Mouse (Mus musculus): ENCODE data around the gene Cisd3.

Cisd3 gene

DNA sequence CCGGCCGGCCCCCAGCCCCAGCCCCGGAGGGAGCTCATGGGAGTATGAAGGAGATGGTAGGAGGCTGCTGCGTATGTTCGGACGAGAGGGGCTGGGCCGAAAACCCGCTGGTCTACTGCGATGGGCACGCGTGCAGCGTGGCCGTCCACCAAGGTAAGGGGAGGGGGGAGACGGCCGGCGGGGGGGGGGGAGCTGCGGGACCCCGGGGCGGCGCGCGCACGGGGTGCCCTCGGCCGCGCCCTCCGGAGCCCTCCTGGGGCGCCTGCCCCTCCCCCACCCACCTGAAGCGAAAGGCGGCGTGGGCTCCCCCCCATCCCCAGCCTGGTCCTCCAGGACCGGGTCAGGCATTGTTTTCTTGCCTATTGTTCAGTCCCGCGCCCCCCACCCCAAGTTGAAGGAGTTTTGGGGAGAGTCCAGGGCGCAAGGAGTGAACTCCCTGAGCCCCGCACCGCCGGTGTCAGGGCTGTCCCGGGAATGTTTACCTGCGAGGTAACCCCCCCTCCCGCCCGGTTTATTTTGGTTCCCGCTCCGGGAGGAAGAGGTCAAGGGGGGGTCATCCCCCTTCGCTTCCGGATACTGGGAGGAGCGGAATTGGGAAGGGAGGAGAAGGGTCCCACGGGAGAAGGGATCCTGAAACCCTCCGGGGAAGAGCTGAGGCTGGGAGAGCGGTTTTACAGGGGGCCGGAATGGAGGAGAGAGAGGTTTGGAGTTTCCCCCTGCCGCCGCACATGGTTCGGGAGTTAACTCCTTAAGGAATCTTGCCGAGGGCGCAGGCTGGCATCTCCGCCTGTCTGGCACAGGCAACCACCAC lies 21.9 kb upstream of the Cisd3 start:
- peak; percentile 50 for DNase-seq

DNA sequence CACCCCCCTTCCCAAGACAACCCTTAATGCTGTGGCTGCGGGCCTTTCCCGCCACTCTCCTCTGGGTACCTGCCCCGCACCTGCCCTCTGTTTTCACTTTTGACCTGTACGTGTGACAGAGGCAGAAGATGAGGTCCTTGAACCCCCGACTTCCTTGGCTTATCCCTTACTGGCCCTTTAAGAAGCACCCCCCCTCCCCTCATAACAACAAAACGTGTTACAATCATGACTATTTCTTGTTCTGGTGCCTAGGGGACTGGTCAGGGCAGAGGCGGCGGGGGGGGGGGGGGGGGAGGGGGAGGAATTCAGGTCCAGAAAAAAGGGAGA lies 21.3 kb upstream of the Cisd3 start:
- DNase-seq = peak; percentile 33

DNA sequence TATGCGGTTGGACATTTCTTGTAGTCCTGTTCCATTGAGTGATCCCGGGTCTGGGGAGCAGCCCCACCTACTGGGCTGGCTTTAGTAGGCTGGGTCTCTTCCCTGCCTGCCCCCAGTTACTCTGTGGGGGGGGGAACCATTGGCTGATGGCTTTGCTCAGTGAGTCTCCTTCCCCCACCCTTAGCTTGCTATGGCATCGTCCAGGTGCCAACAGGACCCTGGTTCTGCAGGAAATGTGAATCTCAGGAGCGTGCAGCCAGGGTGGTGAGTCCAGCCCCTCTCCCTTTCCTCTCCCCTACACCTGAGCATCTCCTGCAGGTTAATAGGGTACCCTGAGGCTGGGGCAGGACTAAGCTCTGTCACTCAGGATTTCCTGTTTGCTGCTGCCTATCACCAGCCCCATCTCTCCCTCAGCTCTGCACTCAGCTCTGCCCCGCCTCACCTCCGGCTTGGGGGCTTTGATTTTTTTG lies 20.8 kb upstream of the Cisd3 start:
- DNase-seq = peak; percentile 59

DNA sequence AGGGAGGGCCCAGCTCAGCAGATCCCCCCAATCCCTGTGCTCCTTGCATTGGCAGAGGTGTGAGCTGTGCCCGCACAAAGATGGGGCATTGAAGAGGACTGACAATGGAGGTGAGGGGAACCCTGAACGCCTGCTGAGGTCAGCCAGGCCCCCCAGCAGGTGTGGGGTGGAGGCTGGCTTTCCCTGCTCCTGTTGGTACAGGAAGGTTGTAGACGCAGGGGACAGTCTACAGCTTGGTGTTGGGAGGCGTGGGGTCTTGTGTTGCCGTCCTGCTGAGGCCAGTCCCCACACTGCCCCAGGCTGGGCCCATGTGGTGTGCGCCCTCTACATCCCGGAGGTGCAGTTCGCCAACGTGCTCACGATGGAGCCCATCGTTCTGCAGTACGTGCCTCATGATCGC lies 20.2 kb upstream of the Cisd3 start:
- no peak for DNase-seq

DNA sequence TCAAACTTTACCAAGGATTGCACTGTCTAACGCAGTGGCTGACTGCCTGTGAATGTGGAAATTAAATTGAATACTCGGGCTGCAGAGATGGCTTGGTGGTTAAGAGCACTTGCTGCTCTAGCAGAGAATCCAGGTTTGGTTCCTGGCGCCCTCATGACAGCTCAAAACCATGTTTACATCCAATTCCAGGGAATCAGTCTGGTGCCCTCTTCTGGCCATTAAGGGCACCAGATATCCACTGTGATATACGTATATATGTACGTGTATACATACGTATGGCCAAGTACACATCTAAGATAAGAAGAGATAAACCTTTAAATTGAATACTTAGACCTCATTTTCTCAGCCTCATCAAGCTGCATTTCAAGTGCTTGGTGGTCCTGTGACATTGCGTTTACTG lies 19.4 kb upstream of the Cisd3 start:
- DNase-seq = no peak

DNA sequence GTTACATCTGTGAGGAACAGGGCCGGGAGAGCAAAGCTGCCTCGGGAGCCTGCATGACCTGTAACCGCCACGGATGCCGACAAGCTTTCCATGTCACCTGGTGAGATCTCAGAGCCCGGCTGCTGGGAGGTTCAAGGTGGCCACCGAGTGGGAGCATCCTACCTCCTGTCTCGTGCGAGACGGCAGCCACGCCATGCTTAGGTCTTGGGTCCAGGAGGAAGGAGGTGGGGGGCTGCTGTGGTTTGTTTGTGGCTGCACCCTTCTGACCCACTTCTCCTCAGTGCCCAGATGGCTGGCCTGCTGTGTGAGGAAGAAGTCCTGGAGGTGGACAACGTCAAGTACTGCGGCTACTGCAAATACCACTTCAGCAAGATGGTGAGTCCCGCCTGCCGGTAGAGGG lies 18.8 kb upstream of the Cisd3 start:
- no peak for DNase-seq

DNA sequence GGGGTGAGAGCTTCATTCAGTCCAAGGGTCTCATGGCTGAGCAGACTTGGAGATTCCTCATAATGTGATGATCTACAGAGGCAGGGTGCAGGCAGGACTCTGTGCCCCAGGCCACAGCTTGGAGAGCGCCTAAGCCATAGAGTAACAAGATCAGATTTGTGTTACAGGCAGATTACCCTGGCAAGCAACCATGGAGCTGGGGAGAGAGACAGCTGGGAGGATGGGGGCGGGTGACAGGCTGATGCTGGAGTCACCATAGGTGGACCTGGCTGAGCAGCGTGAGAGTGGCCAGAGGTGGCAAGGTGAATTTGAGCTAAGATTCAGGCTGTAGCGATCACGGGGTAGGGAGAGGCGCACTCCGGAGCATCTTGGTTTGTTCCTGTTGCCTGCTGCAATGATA lies 17.5 kb upstream of the Cisd3 start:
- no peak for DNase-seq

DNA sequence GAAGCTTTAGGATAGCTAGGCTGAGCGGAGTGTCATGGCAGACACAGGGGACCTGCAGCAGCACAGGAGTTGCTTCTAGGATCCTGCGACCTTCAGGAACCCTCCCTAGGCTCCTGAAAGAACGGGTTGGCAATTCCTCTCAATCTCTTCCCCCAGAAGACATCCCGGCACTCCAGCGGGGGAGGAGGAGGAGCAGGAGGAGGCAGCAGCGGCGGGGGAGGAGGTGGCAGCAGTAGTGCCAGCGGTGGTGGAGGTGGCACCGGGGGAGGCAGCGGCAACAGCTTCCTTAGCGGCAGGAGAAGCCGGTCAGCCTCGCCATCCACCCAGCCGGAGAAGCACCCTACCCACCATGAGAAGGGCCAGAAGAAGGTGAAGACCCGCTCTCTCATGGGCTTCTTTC lies 16.4 kb upstream of the Cisd3 start:
- DNase-seq = no peak

DNA sequence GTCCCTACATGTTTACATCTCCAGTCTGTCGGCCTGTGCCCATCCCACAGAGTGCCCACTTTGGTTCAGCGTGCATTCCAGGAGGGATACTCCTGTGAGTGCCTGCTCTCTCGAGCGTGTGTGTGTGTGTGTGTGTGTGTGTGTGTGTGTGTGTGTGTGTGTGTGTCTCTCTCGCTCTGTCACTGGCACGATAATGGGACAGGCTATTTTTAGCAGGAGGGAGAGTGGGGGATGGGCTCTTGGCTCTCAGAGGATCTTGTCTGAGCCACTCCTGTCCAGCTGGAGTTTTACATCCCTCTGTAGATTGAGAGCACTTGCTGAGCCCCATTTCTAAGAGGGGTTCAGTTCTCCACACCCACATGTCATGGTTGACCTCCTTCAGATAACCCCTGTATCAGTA lies 15.8 kb upstream of the Cisd3 start:
- no peak for DNase-seq

DNA sequence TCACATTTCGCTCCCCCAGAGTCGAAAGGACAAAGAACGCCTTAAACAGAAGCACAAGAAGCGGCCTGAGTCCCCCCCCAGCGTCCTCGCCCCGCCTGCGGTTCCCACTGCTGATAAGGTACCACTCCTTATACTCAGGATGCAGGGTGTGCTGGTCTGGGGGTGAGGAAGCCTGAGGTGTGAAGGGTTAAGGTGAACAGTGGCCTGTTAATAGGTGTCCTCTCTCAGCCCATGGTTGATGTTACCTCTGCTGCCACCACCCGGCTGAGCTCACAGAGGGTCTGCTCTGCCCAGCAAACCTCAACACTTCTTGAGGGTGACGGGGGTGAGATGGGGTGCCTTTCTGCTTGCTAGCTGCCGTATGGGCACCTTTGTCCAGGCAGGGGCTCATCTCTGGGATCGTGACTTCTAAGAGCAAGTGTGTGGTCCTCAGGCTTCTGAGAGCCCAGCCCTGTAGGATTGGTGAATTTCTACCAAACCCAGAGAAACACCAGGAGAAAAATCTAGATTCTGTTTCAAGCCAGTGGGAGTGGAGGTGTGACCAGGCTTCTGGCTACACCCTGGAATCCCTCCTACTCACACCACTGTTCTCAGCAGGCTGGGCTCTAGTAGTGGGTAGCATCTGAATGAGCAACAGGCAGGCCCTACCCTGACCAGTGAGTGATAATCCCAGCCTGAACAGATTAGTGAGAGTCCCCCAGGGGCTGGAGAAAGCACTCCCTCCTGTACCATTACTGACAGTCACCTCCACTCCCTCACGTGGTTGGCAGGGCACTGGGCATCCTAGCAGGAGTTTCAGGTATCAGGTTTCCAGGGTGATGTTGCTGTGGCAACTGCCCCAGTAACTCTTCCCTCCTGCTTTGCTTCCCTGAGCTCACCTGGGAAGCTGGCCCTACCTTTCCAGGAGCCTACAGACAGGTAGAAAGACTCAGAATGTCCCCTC lies 15.1 kb upstream of the Cisd3 start:
- DNase-seq = no peak

DNA sequence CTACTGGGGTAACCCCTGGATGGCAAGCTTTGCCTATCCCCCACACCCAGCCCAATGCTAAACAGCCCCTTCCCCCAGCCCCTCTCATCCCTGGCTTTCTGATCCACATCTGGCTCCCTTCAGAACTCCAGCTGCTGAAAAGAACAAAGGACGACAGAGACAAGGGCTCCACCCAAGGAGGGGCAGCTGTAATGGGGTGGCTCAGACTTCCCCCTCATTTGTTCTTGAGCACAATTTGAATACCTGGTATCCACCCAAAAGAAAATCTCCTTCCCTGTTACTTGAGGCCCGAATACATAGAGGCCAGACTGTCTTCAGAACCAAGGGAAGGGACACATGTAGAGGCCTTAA lies 14.5 kb upstream of the Cisd3 start:
- DNase-seq = no peak

DNA sequence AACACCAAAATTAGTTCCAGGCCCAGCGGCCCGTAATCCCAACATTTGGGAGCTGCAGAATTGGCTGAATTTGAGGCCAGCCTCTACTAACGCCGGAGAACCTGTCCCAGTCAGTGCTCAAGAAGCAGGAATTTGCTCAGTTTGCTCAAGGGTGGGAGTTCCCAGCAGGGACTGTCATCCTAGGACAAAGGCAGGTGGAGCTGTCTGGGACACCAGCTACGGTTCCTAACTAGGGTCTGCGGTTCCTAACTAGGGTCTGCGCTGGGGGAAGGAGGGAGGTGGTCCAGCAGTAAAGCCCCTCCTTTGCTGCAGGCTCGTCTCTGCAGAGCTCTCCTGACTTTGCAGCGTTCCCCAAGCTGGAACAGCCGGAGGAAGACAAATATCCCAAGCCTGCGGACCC lies 12.5 kb upstream of the Cisd3 start:
- no peak for DNase-seq

DNA sequence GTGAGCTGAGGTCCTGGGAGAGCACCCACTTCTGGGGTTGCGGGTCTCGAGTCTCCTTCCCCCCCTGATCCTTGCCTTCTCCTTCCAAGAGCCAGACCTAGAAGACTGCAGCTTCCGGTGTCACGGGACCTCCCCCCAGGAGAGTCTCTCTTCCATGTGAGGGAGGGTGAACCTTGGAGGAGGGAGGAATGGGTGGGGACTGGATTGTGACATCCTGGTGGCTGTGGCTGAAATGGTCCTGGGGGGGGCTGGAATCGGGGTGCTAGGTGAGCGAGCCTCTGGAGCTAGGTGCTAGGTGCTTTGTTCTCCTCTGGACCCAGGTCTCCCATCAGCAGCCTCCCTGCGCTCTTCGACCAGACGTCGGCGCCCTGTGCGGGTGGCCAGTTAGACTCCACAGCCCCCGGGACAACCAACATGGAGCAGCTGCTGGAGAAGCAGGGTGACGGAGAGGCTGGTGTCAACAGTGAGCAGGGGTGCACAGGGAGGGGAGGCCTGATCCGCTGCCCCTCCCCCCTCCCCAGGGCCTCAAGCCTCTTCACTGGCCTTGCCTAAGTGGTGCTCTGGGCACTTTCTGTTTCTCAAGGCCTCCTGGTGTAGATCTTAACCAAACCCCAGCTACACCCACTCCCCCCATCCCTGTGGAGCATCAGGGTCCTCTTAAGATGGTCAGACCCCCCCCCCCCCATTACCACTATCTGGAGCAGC lies 9.4 kb upstream of the Cisd3 start:
- DNase-seq = no peak

DNA sequence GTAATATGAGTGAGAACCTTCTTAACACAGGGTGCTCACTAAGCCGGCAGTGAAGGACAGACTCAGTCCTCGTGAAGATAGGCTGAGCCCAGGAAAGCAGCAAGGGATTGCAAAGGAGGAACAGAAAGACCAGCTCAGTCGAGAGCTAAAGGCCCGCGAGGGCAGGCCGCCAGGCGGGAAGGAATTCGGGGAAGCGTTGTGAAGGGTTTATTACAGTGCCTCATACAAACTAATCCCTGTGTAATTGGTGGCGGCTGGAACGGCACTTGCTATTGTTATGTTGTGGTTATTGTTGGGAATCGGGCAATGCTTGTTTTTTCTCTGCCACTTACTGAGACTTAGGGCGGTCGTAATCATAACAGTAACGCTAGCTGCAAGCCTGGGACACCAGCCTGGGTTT lies 8.2 kb upstream of the Cisd3 start:
- DNase-seq = no peak

DNA sequence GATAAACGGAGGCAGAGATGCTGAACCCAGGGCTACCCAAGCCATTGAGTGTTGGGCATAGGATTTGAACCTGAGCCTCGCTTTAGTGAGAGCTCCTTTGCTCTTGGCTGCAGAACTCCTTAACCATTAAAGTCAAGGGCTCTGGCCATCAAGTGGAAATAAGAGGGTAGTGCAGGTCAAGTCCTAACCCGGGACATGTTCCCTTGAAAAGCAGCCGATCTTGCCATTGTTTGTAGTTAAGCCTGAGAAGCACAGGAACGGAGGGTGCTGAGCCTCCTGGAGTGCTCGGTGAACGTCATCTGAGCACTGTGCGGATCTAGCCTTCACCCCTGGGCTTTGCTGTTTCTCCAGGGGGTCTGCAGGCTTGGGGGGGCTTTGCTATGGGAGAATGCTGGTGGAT lies 7.8 kb upstream of the Cisd3 start:
- no peak for DNase-seq

DNA sequence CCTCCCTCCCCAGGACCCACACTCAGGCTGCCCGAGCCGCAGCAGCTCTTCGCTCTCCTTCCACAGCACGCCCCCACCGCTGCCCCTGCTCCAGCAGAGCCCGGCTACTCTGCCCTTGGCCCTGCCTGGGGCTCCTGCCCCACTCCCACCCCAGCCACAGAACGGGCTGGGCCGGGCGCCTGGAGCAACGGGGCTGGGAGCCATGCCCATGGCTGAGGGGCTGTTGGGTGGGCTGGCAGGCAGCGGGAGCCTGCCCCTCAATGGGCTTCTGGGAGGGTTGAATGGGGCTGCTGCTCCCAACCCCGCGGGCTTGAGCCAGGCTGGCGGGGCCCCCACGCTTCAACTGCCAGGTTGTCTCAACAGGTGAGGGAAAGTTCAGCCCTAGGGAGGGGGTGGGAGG lies 7.3 kb upstream of the Cisd3 start:
- DNase-seq = no peak

DNA sequence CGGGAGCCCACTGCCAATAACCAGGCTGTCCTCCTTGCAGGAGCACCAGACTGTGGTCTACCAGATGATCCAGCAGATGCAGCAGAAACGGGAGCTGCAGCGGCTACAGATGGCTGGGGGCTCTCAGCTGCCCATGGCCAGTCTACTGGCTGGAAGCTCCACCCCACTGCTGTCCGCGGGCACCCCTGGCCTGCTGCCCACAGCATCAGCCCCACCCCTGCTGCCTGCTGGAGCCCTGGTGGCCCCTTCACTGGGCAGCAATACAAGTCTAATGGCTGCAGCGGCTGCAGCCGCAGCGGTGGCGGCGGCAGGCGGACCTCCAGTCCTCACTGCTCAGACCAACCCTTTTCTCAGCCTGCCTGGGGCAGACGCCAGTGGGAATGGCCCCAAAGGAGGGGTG lies 5.2 kb upstream of the Cisd3 start:
- no peak for DNase-seq

DNA sequence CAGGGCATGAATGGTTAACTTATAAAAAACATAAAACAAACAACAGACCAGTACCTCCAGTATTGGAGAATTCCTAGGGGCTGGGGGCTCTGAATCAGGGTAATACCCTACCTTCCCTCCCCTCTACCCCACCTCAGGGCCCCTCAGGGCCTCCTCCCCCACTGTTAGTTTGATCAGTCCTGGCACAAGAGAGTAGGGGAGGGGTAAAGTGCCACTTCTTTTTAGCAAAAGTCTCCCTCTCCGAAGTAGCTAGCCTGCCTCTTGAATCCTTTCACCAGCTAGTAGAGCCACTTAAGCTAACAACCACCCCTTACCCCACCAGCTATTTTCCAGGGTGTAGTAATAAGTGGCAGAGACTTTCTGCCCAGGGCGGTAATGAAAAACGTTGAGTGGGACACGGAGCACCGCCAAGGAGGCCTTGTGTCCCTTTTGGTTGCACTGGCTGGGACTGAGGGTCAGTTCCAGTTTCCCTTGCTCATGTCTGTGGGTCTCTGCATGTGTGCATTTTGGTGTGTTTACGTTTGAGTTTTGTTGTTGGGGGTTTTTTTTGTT lies 3.0 kb upstream of the Cisd3 start:
- DNase-seq = no peak

DNA sequence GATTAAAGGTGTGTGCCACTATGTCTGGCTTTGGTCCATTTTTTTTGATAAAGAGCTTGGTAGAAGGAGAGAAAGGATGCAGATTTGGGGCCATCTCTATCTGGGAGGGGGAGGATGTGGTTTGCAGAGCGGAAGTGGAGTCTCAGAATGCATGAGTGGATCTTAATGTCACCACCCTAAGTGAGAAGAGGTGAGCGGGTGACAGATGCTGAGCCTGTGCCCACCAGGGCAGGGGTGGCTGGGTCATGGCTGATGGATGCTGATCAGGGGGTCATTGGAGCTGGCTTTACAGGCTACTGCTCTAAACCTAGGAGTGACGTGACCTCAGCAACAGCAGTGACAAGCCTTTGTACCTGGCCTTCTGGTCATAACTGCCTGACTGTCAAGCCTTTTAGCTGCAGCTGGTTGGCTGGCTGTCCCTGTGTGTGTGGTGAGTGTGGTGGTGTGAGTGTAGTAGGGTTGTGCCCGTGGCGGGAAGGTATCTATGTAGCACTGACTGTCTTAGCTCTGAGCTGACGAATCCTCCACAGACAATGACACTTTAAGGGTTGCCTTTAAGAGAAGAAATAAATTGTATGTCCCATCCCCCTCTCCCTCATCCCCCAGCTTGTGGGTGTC lies 1.5 kb upstream of the Cisd3 start:
- DNase-seq = peak; percentile 75

DNA sequence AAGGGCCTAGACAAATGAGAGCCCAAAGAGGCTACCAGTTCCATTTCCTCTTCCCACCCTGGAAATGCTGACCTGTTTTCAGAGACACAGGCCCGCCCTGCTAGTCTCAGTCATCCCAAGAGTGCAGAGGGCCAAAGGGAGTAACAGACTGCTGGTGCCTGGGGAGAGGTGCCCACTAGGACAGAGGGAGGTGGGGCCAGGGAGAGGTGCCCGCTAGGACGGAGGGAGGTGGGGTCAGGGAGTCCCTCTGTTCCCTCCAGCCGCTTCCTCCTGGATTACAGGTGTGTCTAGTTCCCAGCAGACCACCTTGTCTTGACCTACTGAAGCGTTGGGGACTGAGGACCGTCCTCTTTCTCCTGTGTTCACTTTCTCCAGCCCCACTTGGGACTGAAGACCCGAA lies 860 bp upstream of the Cisd3 start:
- DNase-seq = peak; percentile 21

DNA sequence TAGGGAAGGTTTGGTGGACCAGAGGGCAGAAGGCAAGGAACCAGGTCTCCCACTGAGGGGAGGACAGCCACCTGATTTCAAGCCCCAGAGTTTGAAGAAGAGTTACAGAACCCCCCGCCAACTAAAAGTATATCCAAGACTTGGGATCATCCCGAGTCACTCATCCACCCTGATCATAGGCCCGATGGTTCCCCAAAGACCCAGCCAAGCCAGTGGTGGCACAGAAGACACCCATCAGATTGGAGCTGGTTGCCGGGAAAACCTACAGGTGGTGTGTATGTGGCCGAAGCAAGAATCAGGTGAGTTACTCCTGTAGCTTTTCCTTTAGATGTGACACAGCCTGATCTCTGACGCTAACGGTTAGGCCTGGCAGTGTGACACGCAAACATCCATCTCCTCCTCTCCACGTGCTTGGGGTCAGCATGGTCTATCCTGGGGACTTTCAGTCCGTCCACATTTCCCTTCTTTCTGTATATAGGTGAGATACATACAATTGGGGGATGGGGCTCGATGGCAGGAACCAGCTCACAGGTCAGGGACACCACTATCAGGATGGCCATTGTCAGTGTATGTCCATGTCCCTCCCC lies 789 bp downstream of the Cisd3 start:
- no peak for DNase-seq

DNA sequence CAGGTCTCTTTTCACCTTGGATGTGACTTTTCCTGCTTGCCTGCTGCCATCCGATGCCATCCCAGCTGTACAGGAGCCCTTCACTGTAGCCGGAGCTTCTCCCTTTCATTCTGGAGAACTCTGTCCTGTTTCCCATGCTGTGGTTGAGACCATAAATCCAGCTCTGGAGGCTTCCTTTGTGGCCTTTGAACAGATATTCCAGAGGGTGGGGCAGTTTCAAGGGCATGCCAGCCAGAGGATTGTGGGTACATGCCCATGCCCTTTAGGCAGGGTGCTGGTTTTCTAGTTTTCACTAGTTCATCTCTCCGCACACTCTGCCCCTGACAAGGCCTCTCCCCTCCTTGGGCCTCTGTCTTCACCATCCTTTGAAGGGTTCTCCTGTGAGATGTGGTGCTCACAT lies 1.4 kb downstream of the Cisd3 start:
- no peak for DNase-seq

DNA sequence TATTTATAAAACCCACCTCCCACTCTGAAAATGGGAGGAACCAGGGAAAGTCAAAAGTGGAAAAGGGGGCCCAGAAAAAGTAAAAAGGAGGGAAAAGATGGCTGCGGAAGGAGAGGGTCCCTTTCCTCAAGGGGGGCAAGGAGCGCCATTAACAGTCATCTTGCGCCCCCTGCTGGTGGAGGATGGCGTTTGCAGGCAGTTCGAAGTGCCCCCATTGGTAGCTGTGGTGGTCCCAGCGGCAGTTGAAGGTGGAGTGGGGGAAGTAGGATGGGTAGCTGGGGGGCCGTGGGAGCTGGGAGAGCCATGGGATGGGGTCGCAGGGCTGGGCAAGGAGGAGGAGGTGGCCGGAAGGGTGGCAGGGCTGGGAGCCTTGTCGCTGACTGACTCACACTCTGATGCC lies 4.2 kb downstream of the Cisd3 start:
- DNase-seq = peak; percentile 86

Measured in thymus, postnatal 14 days (tissue).